Mouse (Mus musculus) CD4-positive, CD25-positive, alpha-beta regulatory T cell, adult 4 months (primary cell): ENCODE results near the gene Pip5k1b. TPM values are rescaled to one million over a fixed set of nuclear protein-coding genes. Genes with fewer than 3 reads are reported as not detected.
A peak's percentile ranks its signal among the peaks of the same experiment; 100 is the strongest.

Experiments
- ATAC-seq: one replicate; pipeline ENCODE4 v1.8.0; 2017
- polyA plus RNA-seq, 2 experiments: library from polyadenylated mRNA; unstranded; fragments of 100-300 nt; shearing (Covaris generic); gene quantifications; one replicate each; pipeline ENCODE4 v1.2.1; 2017

Pip5k1b gene
- polyA plus RNA-seq, 2 experiments from 2014 or later, result 7.0 to 8.1 TPM

- no peak for ATAC-seq
These were observed 253.9 kb downstream of the Pip5k1b start for GRCm38 (mm10) chr19:24301768-24302148.

DNA sequence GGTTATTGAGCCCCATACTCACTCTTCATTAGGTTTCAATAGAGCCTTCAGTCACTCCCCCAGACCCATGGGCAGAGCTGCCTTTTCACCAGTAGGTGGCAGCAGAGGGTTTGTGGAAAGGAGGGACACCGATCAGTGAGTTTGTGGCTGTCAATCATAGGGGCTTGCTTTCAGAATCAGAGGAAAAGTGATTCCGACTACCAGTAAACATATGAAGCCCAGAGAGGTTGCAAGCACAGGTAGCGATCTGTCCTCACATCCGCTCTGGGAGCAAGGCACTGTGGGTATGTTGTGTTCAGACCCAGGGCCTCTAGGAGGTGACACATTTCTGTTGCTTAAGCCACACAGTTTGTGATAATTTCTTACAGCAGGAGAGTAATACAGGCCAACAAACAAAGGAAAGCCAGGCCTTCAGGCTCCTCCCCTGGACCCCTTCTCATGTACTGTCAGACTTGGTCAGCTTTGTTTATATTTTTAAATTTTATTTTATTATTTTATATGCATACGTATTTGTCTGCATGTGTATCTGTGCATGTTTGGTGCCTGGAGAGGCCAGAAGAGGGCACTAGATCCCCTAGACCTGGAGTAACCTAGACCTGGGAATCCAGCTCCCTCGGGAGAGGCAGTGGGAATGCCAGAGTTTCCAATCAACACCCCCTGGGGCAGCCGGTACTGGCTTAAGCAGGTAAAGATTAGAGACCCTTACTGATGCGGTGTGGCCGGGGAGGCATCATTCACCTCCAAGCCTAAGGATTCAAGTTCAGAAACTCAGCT, 254.5 kb downstream of the Pip5k1b start:
- peak; percentile 86 for ATAC-seq

DNA sequence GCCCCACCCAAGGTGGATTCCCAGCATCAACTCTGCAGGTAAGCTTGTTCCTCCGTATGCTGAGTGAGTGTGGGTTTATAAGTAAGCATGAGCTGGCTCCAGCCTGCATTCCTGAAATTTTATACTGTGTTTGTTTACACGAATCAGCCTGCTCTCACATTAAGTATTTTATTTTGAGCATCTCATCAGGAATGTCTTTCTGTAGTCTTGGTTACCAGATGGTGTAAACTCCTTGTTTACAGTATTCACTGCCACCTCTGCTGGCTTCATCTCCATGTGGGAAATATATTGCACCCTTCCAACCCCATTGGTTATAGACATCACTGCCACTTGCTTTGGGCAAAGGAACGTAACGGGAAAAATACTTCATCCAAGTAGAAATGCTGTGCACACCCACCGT, 262.1 kb downstream of the Pip5k1b start:
- ATAC-seq, result no peak

GRCm38 (mm10) chr19:24284187-24284586, 271.5 kb downstream of the Pip5k1b start:
- ATAC-seq, result no peak

GRCm38 (mm10) chr19:24281288-24281980, 274.2 kb downstream of the Pip5k1b start:
- ATAC-seq, result no peak

DNA sequence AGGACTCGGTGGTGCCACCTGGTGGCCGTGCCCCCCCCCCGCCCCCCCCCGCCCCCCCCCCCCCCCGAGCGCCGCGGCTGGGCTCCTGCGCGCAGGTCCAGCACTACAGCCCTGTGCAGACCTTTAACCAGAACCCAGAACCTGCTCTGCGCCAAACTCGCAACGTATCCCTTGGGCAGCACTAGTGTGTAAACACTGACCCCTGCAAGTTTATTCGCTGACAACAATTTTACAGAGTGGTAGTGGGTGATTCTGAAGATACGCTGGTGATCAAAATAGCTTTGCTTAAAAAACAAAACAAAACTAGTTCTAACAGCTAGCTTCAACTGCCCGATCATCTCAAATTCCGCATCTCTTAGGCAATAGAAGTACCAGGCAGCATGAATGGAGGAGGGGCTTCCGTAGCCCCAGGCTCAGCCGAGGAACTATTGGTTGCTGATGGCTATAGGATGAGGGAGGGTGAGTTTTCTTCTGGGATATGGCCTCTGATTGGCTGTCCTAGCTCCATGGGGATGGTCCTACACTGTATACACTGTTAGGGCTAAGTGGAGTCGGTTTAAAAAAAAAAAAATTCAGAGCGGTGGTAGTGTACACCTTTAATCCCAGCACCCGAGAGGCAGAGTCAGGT, 275.0 kb downstream of the Pip5k1b start, which contains the start of gene Fxn:
Fxn (minus strand) TSS at position 5 of the 628 bp plus-strand sequence.
- ATAC-seq, result peak; percentile 45

DNA sequence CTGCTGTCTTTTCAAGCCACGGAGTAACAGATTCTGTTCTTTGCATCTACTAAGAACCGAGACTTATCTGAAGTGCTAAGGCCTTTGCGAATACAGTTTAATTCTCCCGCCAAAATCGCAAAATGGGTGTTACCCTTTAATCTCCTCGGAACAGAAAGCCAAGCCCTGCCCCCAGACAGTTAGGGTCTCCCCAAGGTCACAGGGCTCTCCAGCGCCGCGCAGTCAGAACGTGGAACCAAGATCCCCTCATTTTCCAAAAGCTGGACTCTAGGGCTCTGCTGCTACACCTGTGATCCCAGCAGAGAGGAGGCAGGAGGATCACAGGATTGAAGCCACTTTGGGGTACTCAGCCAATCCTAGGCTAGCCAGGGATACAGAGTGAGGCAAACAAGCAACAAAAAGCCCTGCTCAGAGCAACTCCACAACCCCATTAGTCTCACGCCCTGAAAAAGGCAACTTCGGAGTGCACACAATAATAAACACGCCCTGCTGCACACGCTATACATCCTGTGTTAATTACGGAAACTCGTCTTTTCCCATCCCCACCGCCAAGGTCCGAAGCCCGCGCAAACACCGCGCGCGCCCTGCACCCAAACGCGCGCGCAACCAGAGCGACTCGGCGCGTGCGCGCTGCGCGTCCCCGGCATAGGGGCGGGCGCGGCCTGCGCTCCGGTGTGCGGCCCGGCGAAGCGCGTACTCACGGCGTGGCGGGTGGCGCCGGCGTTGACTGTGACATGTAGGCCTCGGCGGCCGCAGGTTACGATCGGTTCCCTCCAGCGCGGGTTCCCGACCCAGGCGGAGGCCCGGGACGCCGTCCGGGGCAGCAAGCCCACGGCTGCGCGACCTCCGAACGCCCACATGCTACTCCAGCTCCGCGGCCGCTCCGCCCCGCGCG, 275.7 kb downstream of the Pip5k1b start:
- peak; percentile 83 for ATAC-seq

- ATAC-seq, result no peak
These were observed 276.8 kb downstream of the Pip5k1b start for GRCm38 (mm10) chr19:24278859-24279258.

DNA sequence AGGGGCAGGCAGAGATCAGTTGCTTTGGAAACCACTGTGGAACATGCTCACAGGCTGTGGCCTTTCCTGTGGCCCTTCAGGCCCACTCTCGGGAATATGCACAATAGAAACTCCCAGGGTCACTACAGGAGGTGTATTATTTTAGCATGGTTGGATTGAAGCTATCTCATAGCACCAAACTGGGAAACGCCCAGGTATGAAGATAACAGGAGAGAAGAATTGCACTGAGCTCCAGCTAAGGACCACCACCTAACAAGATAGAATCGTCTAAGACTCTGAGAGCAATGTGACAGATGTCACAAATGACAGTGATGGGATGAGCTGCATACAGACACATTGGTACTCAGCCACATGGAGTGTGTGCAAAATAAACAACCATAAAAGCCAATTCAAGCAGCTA, 281.4 kb downstream of the Pip5k1b start:
- no peak for ATAC-seq

GRCm38 (mm10) chr19:24271746-24272426, 283.8 kb downstream of the Pip5k1b start:
- peak; percentile 92 for ATAC-seq

DNA sequence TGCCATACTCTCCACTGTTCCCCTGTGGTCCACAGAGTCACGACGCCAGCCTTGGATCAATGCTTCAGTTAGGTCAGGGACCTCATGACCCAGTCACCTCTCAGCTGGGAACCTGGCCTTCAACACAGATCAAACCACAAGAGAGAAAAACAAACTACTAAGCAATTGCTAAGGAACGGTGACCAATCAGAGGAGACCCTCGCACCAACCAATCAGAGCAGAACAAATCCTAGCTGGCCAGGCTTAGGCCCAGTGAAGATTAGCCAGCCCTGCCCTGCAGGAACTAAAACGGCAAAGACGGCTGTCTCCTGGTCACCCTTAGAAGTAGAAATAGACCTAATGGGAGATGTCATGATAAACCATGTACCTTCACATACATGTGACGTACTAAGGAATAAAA, 284.3 kb downstream of the Pip5k1b start:
- peak; percentile 6 for ATAC-seq

DNA sequence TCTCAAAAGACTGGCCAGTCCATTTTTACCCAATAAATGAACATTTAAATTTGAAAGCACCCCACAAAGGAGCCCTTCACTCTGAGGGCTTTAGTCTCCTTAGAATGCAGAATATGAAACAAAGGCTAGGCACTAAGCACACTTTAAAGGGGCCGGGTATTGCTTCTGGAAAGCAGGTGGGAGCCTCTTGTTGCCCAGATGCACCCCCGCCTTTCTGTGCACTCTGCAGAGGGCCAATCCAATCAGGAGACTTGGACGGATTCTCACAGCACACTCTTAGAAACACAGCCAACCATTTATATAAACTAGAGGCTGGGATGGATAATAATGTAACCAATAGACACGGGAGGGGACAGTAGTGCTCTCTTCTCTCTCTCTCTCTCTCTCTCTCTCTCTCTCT, 287.1 kb downstream of the Pip5k1b start:
- no peak for ATAC-seq

DNA sequence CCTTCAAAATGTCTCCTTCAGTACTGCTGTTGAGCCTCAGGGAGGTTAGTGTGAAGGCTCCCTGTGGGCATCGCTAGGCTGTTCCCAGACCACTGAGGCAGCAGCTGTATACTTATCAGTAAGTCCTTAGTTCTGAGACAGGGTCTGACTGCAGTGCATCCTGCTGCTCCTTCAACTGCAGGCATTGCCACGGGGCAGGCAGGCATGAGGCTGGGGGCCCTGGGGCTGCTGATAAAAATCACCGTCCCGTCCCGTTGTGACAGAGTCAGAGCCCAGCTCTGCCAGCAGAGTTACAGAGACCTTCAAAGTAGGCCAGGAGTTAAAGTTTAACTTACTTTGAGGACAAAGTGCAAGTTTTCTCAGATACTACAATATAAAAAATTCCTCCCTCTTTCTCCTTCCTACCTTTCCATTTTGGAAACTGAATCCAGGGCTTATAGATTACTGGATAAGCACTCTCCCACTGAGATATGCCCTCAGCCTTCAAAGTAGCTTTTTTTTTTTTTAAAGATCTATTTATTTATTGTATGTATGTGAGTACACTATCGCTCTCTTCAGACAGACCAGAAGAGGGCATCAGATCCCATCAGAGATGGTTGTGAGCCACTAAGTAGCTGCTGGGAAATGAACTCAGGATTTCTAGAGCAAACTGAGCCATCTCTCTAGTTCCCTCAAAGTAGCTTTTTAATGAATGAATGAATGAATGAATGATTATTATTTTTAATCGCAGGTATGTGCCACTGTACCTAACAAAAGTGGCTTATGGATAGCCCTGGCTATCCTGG, 289.4 kb downstream of the Pip5k1b start:
- no peak for ATAC-seq

- ATAC-seq, result peak; percentile 99
These were observed 290.7 kb downstream of the Pip5k1b start for GRCm38 (mm10) chr19:24264991-24265390.

- no peak for ATAC-seq
These were observed 292.9 kb downstream of the Pip5k1b start for GRCm38 (mm10) chr19:24262736-24263135.

DNA sequence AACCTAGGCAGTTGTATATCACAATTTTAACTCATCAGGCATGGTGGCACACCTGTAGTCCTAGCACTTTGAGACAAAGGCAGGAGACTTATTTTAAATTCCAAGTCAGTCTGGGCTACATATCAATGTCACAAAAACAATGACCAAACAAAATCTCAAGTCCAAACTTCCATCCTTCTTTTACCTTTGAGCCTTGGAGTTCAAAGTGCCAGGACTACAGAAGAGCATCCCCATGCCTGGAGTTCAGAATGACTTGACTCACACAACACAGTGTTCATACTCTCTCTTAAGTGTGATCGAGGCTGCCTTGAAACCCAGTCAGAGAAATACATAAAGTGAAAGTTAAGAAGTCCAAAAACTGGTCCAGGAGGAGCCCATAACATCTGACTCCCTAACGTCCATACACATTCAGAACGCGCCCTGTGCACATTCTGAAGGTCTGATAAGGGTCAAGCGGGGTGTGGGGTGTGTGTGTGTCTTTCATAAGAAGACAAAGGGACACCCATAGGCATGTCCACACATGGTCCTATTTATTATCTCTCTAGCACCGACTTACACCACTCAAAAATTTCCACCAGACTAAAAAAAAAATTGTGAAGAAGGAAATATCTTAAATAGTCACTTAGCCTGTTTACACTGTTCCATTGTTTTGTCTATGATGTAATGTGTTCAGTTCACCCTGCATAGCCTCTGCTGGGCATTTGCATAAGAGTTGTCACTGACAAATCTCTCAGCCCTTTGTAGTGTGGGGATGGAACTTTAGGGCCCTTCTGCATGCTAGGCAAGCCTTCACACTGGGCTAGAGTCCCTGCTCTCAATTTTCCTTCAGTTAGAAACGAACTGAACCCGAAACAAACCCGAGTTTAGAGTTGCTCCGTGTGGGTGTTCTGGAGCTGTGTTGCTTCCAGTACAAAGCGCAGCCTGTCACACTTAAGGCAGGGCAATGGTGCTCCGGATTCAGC, 296.0 kb downstream of the Pip5k1b start:
- ATAC-seq, result no peak

DNA sequence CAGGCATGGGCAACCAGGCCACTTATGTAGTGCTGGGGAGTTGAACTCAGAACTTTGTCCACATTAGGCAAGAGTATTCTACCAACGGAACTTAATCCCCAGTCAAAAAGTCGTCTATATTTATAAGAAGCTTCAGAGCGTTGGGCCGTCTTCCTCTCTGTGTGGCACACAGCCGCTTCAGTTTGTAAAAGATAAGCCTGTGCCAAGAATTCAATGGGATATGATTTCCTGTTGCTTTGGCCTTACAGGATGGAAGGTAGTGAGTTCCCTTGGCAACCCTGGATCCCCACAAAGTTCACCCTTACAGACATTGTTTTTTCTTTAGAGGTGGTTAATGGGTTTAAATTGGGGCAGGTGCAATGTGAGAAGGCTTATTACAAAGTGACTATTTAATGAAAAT, 297.3 kb downstream of the Pip5k1b start:
- no peak for ATAC-seq

- ATAC-seq, result no peak
These were observed 297.7 kb downstream of the Pip5k1b start for GRCm38 (mm10) chr19:24257962-24258361.

- ATAC-seq, result no peak
These were observed 301.9 kb downstream of the Pip5k1b start for GRCm38 (mm10) chr19:24253657-24254260.
